12 mouse cellular contexts compared by ENCODE assay signal in the genomic region with DNA sequence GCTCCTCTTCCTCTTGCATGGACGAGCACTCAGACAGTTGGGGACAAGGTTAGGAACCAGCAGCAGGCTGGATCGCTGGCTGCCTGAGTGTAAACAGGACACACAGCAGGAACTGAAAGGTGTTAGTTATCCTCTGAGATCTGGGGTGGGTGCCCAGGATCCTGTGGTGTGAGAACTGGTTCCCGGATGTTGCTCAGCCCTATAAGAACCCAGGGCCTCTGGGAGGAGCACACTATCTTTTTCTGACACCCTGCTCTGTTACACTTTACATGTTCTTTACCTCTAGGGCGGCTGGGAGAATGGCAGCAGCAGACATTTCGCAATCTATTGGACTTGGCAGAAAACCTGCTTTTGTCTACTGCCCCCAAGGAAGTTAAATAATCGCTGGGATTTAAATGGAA.
DNase-seq lines count a peak whose midpoint lies in the region; ATAC-seq and TF ChIP-seq lines count a peak whose summit lies in the region.
"Had no signal": no experiment of that assay in that cellular context is flagged by ENCODE, and none has a peak within 500 bp of the region (broad histone marks: within the 10 kb centered on the region; RNA-seq: fewer than 3 reads in every experiment).

No protein-coding gene starts in this region.

- H3K9me3 ChIP-seq in liver, postnatal 0 days (ENCODE audit: low read length): no peaks in the 10 kb centered on the region
- no peaks in the 10 kb centered on the region for H3K9me3 ChIP-seq in stomach, embryonic 16.5 days (replicated peaks; ENCODE audit: control insufficient read depth, low read length)
- H3K9me3 ChIP-seq: hindbrain, embryonic 10.5 days had no signal

- peaks cover 22% of the 10 kb centered on the region for H3K4me1 ChIP-seq in liver, postnatal 0 days (ENCODE audit: insufficient read depth)
- H3K4me1 ChIP-seq in stomach, embryonic 16.5 days (ENCODE audit: control insufficient read depth, insufficient read depth, low read length): peaks cover 10% of the 10 kb centered on the region

- peak; percentile 65 for ATAC-seq in liver, postnatal 0 days
- ATAC-seq in stomach, embryonic 16.5 days (ENCODE audit: insufficient read depth, low FRiP score): peak; percentile 51; the same call in 1 of the 2 replicates

- H3K36me3 ChIP-seq in liver, postnatal 0 days (replicated peaks; ENCODE audit: insufficient read depth, low read length): no peaks in the 10 kb centered on the region
- no peaks in the 10 kb centered on the region for H3K36me3 ChIP-seq in stomach, embryonic 16.5 days (ENCODE audit: control insufficient read depth, insufficient read depth, low read length)
- H3K36me3 ChIP-seq: hindbrain, embryonic 10.5 days had no signal

- no peak overlapping the region for H3K4me3 ChIP-seq in liver, postnatal 0 days (ENCODE audit: low read depth, low read length)
- H3K4me3 ChIP-seq in stomach, embryonic 16.5 days (replicated peaks; ENCODE audit: low read length): no peak overlapping the region
- H3K4me3 ChIP-seq: erythroblast, embryonic 14.5 days; hindbrain, embryonic 10.5 days had no signal

- no peak for TF ChIP-seq EP300 in liver, postnatal 0 days (IDR thresholded peaks at IDR 0.05; ENCODE audit: low read depth)

- H3K9ac ChIP-seq in liver, postnatal 0 days (replicated peaks): no peak overlapping the region
- H3K9ac ChIP-seq in stomach, embryonic 16.5 days (ENCODE audit: low read length): no peak overlapping the region

- WGBS in liver, postnatal 0 days (ENCODE audit: insufficient replicate concordance): 17% methylated on average over 6 of the region's 6 CpGs
- 43% methylated on average over 6 of the region's 6 CpGs for WGBS in stomach, embryonic 16.5 days

- TF ChIP-seq CTCF in liver, postnatal 0 days (IDR thresholded peaks at IDR 0.05; ENCODE audit: low read depth): no peak

- 0 out of 2 replicates have a peak overlapping the region, but pooled peaks have one; percentile 5 for H3K4me2 ChIP-seq in liver, postnatal 0 days (ENCODE audit: low read depth, low read length)
- no peak overlapping the region for H3K4me2 ChIP-seq in stomach, embryonic 16.5 days (ENCODE audit: low read depth, low read length)

- no peak overlapping the region; the same call in 1 of the 2 replicates for H3K27ac ChIP-seq in liver, postnatal 0 days (ENCODE audit: low read depth)
- H3K27ac ChIP-seq in stomach, embryonic 16.5 days (ENCODE audit: low read length): peak overlapping the region; percentile 74
- H3K27ac ChIP-seq: hindbrain, embryonic 10.5 days had no signal

- peak; percentile 17 to 25 for DNase-seq in cerebellum, postnatal 10 days
- no peak for DNase-seq in cerebellum, adult 9-10 months
- peak; percentile 9 for DNase-seq in thymus, postnatal 14 days
- no peak for DNase-seq in thymus, postnatal 36 days
- no peak for DNase-seq in liver, postnatal 0 days
- DNase-seq in urinary bladder, postnatal 25 days (ENCODE audit: low spot score): no peak
- DNase-seq in adrenal gland, postnatal 4 days (ENCODE audit: low spot score in 2 of 2): no peak
- DNase-seq: spleen, adult 18-20 months had no signal

- no peaks in the 10 kb centered on the region for H3K27me3 ChIP-seq in liver, postnatal 0 days (ENCODE audit: insufficient read depth, low read length)
- H3K27me3 ChIP-seq in stomach, embryonic 16.5 days (ENCODE audit: control insufficient read depth, insufficient read depth, low read length): no peaks in the 10 kb centered on the region
- H3K27me3 ChIP-seq: CH12.LX had no signal

Comparison
In these comparisons a context has a peak if more than half of its experiments do, and no peak if none do; other contexts are left out.
1. DNase-seq: peak in cerebellum, postnatal 10 days (2 of 2) and thymus, postnatal 14 days (single experiment); none in cerebellum, adult 9-10 months (single experiment), thymus, postnatal 36 days (0 of 2), liver, postnatal 0 days (single experiment), urinary bladder, postnatal 25 days (single experiment) and adrenal gland, postnatal 4 days (0 of 2).